Mouse (Mus musculus) MEL (cell line): ENCODE results near the gene Tnni1. TPM values are rescaled to one million over a fixed set of nuclear protein-coding genes. Genes with fewer than 3 reads are reported as not detected.
A peak's percentile ranks its signal among the peaks of the same experiment; 100 is the strongest.

Experiments
- DNase-seq: peaks from one replicate; pipeline ENCODE4 v3.0.0; 2011; ENCODE audit warnings: low read depth, low spot score
- H3K27ac ChIP-seq: 2 replicates; pipeline ENCODE4 v1.5.1; 2012; ENCODE audit warnings: low read depth, mild to moderate bottlenecking, control low read depth, low read length, moderate library complexity; ENCODE audit not compliant: control insufficient read depth
- H3K27me3 ChIP-seq, 2 experiments: fragments of 150-350 bp in 1 of 2; sonication (generic) in 1 of 2; 2 replicates each; pipeline ENCODE4 v1.6.1; 2012; ENCODE audit warnings: low read length in 2 of 2, mild to moderate bottlenecking in 2 of 2, improper control_type of control experiment in 1 of 2, moderate library complexity in 1 of 2; ENCODE audit not compliant: insufficient read depth in 2 of 2, control insufficient read depth in 1 of 2
- H3K36me3 ChIP-seq, 2 experiments: 2 replicates each; pipeline ENCODE4 v1.6.1; 2012 to 2014; ENCODE audit warnings: low read length in 2 of 2, improper control_type of control experiment in 1 of 2, inconsistent platforms in 1 of 2, mild to moderate bottlenecking in 1 of 2; ENCODE audit not compliant: insufficient read depth in 2 of 2, control insufficient read depth in 1 of 2
- H3K4me1 ChIP-seq, 2 experiments: fragments of 150-350 bp in 1 of 2; sonication (generic) in 1 of 2; 2 replicates each; pipeline ENCODE4 v1.6.1; 2012; ENCODE audit warnings: low read length in 2 of 2, improper control_type of control experiment in 1 of 2, mild to moderate bottlenecking in 1 of 2; ENCODE audit not compliant: insufficient read depth in 2 of 2, control insufficient read depth in 1 of 2
- H3K4me3 ChIP-seq, 2 experiments: fragments of 150-350 bp in 1 of 2; sonication (generic) in 1 of 2; 2 replicates each; pipeline ENCODE4 v1.5.1; 2012; ENCODE audit warnings: low read depth in 2 of 2, low read length in 2 of 2, mild to moderate bottlenecking in 2 of 2, moderate library complexity in 2 of 2, control low read depth in 1 of 2, improper control_type of control experiment in 1 of 2; ENCODE audit not compliant: control insufficient read depth in 1 of 2, insufficient read depth in 1 of 2
- H3K79me2 ChIP-seq: 2 replicates; pipeline ENCODE4 v1.6.1; 2012; ENCODE audit warnings: mild to moderate bottlenecking, low read length, moderate library complexity; ENCODE audit not compliant: control insufficient read depth, poor library complexity, insufficient read depth
- H3K9ac ChIP-seq: 2 replicates; pipeline ENCODE4 v1.6.1; 2012; ENCODE audit warnings: low read depth, mild to moderate bottlenecking, control low read depth, low read length, moderate library complexity; ENCODE audit not compliant: control insufficient read depth, poor library complexity, severe bottlenecking
- H3K9me3 ChIP-seq: fragments of 150-350 bp; sonication (generic); replicated peaks from 2 replicates; pipeline ENCODE4 v1.6.1; 2012; ENCODE audit warnings: mild to moderate bottlenecking, low read length, improper control_type of control experiment, moderate library complexity; ENCODE audit not compliant: insufficient read depth
- BHLHE40 ChIP-seq: IDR thresholded peaks from 2 replicates; pipeline ENCODE4 v1.6.1; 2012; ENCODE audit warnings: low read depth, mild to moderate bottlenecking, inconsistent platforms, low read length, improper control_type of control experiment, borderline replicate concordance
- CHD1 ChIP-seq: IDR thresholded peaks from 2 replicates; pipeline ENCODE4 v1.6.1; 2012; ENCODE audit warnings: low read depth, mild to moderate bottlenecking, inconsistent platforms, low read length, improper control_type of control experiment
- CTCF ChIP-seq, 3 experiments: IDR thresholded peaks in 2 of 3; conservative IDR thresholded peaks in 1 of 3; 2 replicates each; pipeline ENCODE4 v1.5.1; 2011 to 2012; ENCODE audit warnings: low read length in 3 of 3, low read depth in 2 of 3, mild to moderate bottlenecking in 2 of 3, improper control_type of control experiment in 1 of 3, inconsistent platforms in 1 of 3, mixed read lengths in 1 of 3, moderate library complexity in 1 of 3; ENCODE audit not compliant: control insufficient read depth in 1 of 3, insufficient read depth in 1 of 3, poor library complexity in 1 of 3, severe bottlenecking in 1 of 3
- EP300 ChIP-seq, 2 experiments: IDR thresholded peaks; 2 replicates each; pipeline ENCODE4 v1.6.1; 2011; ENCODE audit warnings: improper control_type of control experiment in 2 of 2, low read length in 2 of 2, low read depth in 1 of 2, mild to moderate bottlenecking in 1 of 2
- GABPA ChIP-seq: IDR thresholded peaks from 2 replicates; pipeline ENCODE4 v1.6.1; 2012; ENCODE audit warnings: low read depth, mild to moderate bottlenecking, inconsistent platforms, low read length, improper control_type of control experiment, moderate library complexity
- JUND ChIP-seq: IDR thresholded peaks from 2 replicates; pipeline ENCODE4 v1.6.1; 2011; ENCODE audit warnings: low read depth, mild to moderate bottlenecking, improper control_type of control experiment, low read length
- MAX ChIP-seq: IDR thresholded peaks from 2 replicates; pipeline ENCODE4 v1.6.1; 2011; ENCODE audit warnings: low read length, improper control_type of control experiment
- MAZ ChIP-seq: IDR thresholded peaks from 2 replicates; pipeline ENCODE4 v1.6.1; 2012; ENCODE audit warnings: low read depth, mild to moderate bottlenecking, inconsistent platforms, low read length, improper control_type of control experiment
- MYC ChIP-seq: IDR thresholded peaks from 2 replicates; pipeline ENCODE4 v1.6.1; 2011; ENCODE audit warnings: low read depth, mild to moderate bottlenecking, low read length, improper control_type of control experiment, moderate library complexity
- NELFE ChIP-seq: IDR thresholded peaks from 2 replicates; pipeline ENCODE4 v1.6.1; 2011; ENCODE audit warnings: low read depth, low read length, improper control_type of control experiment
- POLR2AphosphoS2 ChIP-seq: IDR thresholded peaks from 2 replicates; pipeline ENCODE4 v1.6.1; 2011; ENCODE audit warnings: low read length, improper control_type of control experiment
- POLR2AphosphoS5 ChIP-seq: IDR thresholded peaks from 2 replicates; pipeline ENCODE4 v1.6.1; 2012; ENCODE audit warnings: low read depth, borderline replicate concordance, mild to moderate bottlenecking, inconsistent platforms, low read length, moderate library complexity, mixed read lengths
- TAL1 ChIP-seq: IDR thresholded peaks from 2 replicates; pipeline ENCODE4 v1.6.1; 2012; ENCODE audit warnings: mild to moderate bottlenecking, inconsistent platforms, low read length, moderate library complexity, mixed read lengths
- USF1 ChIP-seq: IDR thresholded peaks from 2 replicates; pipeline ENCODE4 v1.6.1; 2014; ENCODE audit warnings: low read depth, mild to moderate bottlenecking, inconsistent platforms, low read length, improper control_type of control experiment, moderate library complexity
- USF2 ChIP-seq, 2 experiments: IDR thresholded peaks; 2 replicates each; pipeline ENCODE4 v1.6.1; 2011 to 2012; ENCODE audit warnings: improper control_type of control experiment in 2 of 2, low read length in 2 of 2, borderline replicate concordance in 1 of 2, inconsistent platforms in 1 of 2, low read depth in 1 of 2, mild to moderate bottlenecking in 1 of 2; ENCODE audit not compliant: insufficient read depth in 1 of 2
- ZKSCAN1 ChIP-seq: IDR thresholded peaks from 2 replicates; pipeline ENCODE4 v1.6.1; 2012; ENCODE audit warnings: low read depth, mild to moderate bottlenecking, inconsistent platforms, low read length, improper control_type of control experiment, moderate library complexity
- ZMIZ1 ChIP-seq: IDR thresholded peaks from 2 replicates; pipeline ENCODE4 v1.6.1; 2012; ENCODE audit warnings: low read depth, mild to moderate bottlenecking, inconsistent platforms, low read length, improper control_type of control experiment, moderate library complexity
- ZNF384 ChIP-seq: IDR thresholded peaks from 2 replicates; pipeline ENCODE4 v1.6.1; 2012; ENCODE audit warnings: low read depth, mild to moderate bottlenecking, inconsistent platforms, low read length, improper control_type of control experiment
- polyA plus RNA-seq, 2 experiments: library from polyadenylated mRNA; stranded (reverse) in 1 of 2; unstranded in 1 of 2; fragments of >175 nt in 1 of 2; fragments of >200 nt in 1 of 2; gene quantifications; 2 replicates each; pipeline versions ENCODE4 v1.2.1 to v1.2.4; 2012; ENCODE audit warnings: low replicate concordance in 2 of 2, low read depth in 1 of 2; ENCODE audit not compliant: insufficient read length in 2 of 2, insufficient read depth in 1 of 2, missing spikeins in 1 of 2
- total RNA-seq: library from RNA; depleted of rRNA; stranded (reverse); fragments of 300-350 nt; gene quantifications from 2 replicates; pipeline ENCODE4 v1.2.3, GENCODE M21; 2012

The Tnni1 gene
- total and polyA plus RNA-seq, 3 experiments = 0.15 TPM; not detected in 2

- H3K27me3 ChIP-seq = peaks cover 0 to 4% of the 10 kb centered on the region in 2 experiments; a peak in 2 of 4 replicates
- no peak overlapping the region for H3K9ac ChIP-seq
- TF ChIP-seq USF2 (IDR thresholded peaks at IDR 0.05; ENCODE audit: borderline replicate concordance in 1 of 2, insufficient read depth in 1 of 2, low read depth in 1 of 2, low read length in 2 of 2) (no peak), TAL1 (no peak), CTCF (IDR thresholded peaks at IDR 0.05 in 2 of 3, conservative IDR thresholded peaks at IDR 0.05 in 1 of 3; ENCODE audit: control insufficient read depth in 1 of 3, insufficient read depth in 1 of 3, low read depth in 2 of 3, low read length in 3 of 3, poor library complexity in 1 of 3, severe bottlenecking in 1 of 3) (no peak), MAX (no peak), CHD1 (no peak), NELFE (no peak), POLR2AphosphoS5 (no peak), GABPA (no peak), BHLHE40 (no peak), POLR2AphosphoS2 (no peak), JUND (no peak)
- no peaks in the 10 kb centered on the region; a peak in 1 of 4 replicates for H3K36me3 ChIP-seq
- no peaks in the 10 kb centered on the region for H3K9me3 ChIP-seq
- H3K4me3 ChIP-seq = no peak overlapping the region
- H3K79me2 ChIP-seq = no peaks in the 10 kb centered on the region
- H3K27ac ChIP-seq = no peak overlapping the region
- H3K4me1 ChIP-seq = no peaks in the 10 kb centered on the region
- no peak for DNase-seq
Observed at GRCm38 (mm10) chr1:135840675-135841395, 61.6 kb downstream of the Tnni1 start.

DNA sequence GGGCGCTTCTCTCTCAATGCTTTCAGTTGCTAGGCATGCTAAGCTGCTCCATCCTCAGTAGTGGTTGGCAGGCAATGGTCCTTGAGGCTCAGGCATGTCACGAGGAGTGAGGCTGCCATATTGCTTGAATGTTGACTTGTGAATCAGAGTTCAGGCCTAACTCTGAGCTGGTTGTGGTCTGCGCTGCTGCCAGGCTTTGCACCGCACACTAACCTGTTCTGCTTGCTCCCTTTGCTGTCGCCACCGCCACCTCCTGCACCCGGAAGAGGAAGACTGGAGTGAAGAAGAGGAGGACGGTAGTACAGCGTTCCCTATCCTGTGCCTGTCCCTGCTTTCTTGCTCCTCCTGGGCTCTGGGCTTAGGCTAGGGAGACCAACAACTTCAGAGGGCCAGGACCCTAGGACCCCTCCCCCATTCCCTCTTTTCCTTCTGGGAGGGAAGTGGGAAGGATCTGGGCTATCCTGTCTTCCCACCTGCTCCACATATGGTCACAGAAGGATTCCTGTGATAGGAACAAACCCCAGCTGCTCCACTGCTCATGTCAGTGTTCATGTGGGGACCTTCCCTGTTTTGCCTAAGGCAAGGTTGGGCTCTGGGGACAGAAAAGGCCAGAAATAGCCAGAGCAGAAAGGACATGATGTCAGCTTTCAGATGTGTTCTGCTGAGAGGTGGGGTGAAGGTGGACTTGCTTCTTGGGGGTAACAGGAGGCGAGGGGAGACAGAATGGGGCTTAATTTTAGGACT, 64.5 kb downstream of the Tnni1 start:
- Histone ChIP-seq H3K36me3 (peaks cover 0 to 3% of the 10 kb centered on the region in 2 experiments; a peak in 1 of 4 replicates), H3K27ac (no peak overlapping the region), H3K4me3 (no peak overlapping the region), H3K27me3 (peaks cover 0 to 1% of the 10 kb centered on the region in 2 experiments; a peak in 1 of 4 replicates), H3K9ac (no peak overlapping the region), H3K79me2 (no peaks in the 10 kb centered on the region), H3K9me3 (no peaks in the 10 kb centered on the region), H3K4me1 (peaks cover 0 to 8% of the 10 kb centered on the region in 2 experiments; a peak in 1 of 4 replicates)
- TF ChIP-seq MAX = no peak
- no peak for TF ChIP-seq USF2 (IDR thresholded peaks at IDR 0.05; ENCODE audit: borderline replicate concordance in 1 of 2, insufficient read depth in 1 of 2, low read depth in 1 of 2, low read length in 2 of 2)
- no peak for DNase-seq

GRCm38 (mm10) chr1:135844481-135844880, 65.2 kb downstream of the Tnni1 start:
- DNase-seq = peak; percentile 16
- Histone ChIP-seq H3K36me3 (peaks cover 0 to 3% of the 10 kb centered on the region in 2 experiments; a peak in 1 of 4 replicates), H3K4me3 (no peak overlapping the region), H3K4me1 (peaks cover 0 to 8% of the 10 kb centered on the region in 2 experiments; a peak in 1 of 4 replicates), H3K9ac (no peak overlapping the region), H3K27me3 (peaks cover 0 to 1% of the 10 kb centered on the region in 2 experiments; a peak in 1 of 4 replicates), H3K79me2 (no peaks in the 10 kb centered on the region), H3K27ac (no peak overlapping the region), H3K9me3 (no peaks in the 10 kb centered on the region)
- no peak for TF ChIP-seq MAZ
- TF ChIP-seq EP300 (IDR thresholded peaks at IDR 0.05; ENCODE audit: low read depth in 1 of 2, low read length in 2 of 2) = no peak
- no peak for TF ChIP-seq MYC
- no peak for TF ChIP-seq ZKSCAN1
- TF ChIP-seq ZMIZ1 = no peak
- no peak for TF ChIP-seq USF2 (IDR thresholded peaks at IDR 0.05; ENCODE audit: borderline replicate concordance in 1 of 2, insufficient read depth in 1 of 2, low read depth in 1 of 2, low read length in 2 of 2)
- no peak for TF ChIP-seq TAL1
- TF ChIP-seq NELFE = no peak
- TF ChIP-seq CHD1 = no peak
- TF ChIP-seq ZNF384 = no peak
- no peak for TF ChIP-seq USF1
